Mouse (Mus musculus) bone marrow, adult 2 months (tissue): Measurements from ENCODE around the gene Rad1. TPM values are rescaled to one million over a fixed set of nuclear protein-coding genes. Genes with fewer than 3 reads are reported as not detected.

Source experiments
- H3K27ac ChIP-seq: fragments of 200-500 bp; 2 replicates; pipeline ENCODE4 v1.5.1; 2012; ENCODE audit warnings: low read depth, mild to moderate bottlenecking, control low read depth, inconsistent platforms, low read length; ENCODE audit not compliant: control insufficient read depth, poor library complexity, insufficient read depth
- H3K4me1 ChIP-seq: fragments of 200-500 bp; 2 replicates; pipeline ENCODE4 v1.6.1; 2011; ENCODE audit warnings: low read length; ENCODE audit not compliant: control insufficient read depth, insufficient read depth
- H3K4me3 ChIP-seq: fragments of 200-500 bp; replicated peaks from 2 replicates; pipeline ENCODE3; 2011; ENCODE audit warnings: mild to moderate bottlenecking, low read depth, low read length, control low read depth; ENCODE audit not compliant: control insufficient read depth
- CTCF ChIP-seq: fragments of 200-500 bp; IDR thresholded peaks from 2 replicates; pipeline ENCODE4 v1.5.1; 2011; ENCODE audit warnings: low read length, control low read depth; ENCODE audit not compliant: control insufficient read depth, insufficient read depth
- POLR2A ChIP-seq: fragments of 200-500 bp; IDR thresholded peaks from 2 replicates; pipeline ENCODE4 v1.6.1; 2011; ENCODE audit warnings: low read depth, mild to moderate bottlenecking, control low read depth, low read length, borderline replicate concordance; ENCODE audit not compliant: control insufficient read depth
- WGBS: fragments of 180-500 bp; shearing (Covaris S2); methylation state at CpG from one replicate; pipeline ENCODE4 v1.1.7; 2018; 5-methylcytosine and 5-hydroxymethylcytosine counted together
- polyA plus RNA-seq: library from polyadenylated mRNA; stranded (reverse); fragments of >200 nt; gene quantifications from 2 replicates; pipeline ENCODE4 v1.2.4, GENCODE M21; 2011; ENCODE audit warnings: low replicate concordance; ENCODE audit not compliant: missing spikeins, insufficient read depth, insufficient read length

The Rad1 gene
- polyA plus RNA-seq, 1 experiment, result 10.5 TPM

- WGBS, result 80% methylated on average over 5 of the region's 5 CpGs
- Histone ChIP-seq H3K27ac (no peak overlapping the region), H3K4me3 (no peak overlapping the region), H3K4me1 (no peaks in the 10 kb centered on the region)
- TF ChIP-seq CTCF (no peak), POLR2A (no peak)
Measured at GRCm38 (mm10) chr15:10534591-10534990, 48.8 kb downstream of the Rad1 start.

DNA sequence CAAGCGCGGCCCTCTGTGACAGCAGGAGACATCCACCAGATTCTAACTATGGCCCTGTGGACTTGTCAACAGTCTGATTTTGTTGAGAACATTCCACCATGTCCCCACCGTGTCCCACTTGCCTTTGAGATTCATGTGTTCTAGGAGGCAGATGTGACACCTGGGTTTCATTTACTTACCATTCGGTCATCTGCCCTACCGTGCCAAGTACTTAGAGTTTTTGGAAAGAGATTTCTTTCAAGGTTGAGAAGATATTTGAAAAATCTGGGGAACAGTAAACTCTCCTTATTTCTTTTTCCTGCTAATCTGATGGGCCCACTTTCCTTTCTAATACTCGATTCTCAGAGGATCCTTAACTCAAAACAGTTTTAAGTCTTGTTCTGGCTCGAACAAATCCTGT lies 50.2 kb downstream of the Rad1 start:
- Histone ChIP-seq H3K27ac (no peak overlapping the region), H3K4me3 (no peak overlapping the region), H3K4me1 (no peaks in the 10 kb centered on the region)
- WGBS, result 84% methylated on average over 7 of the region's 7 CpGs
- TF ChIP-seq POLR2A (no peak), CTCF (no peak)

GRCm38 (mm10) chr15:10540271-10541088 lies 54.7 kb downstream of the Rad1 start:
- Histone ChIP-seq H3K27ac (no peak overlapping the region), H3K4me3 (no peak overlapping the region), H3K4me1 (no peaks in the 10 kb centered on the region)
- TF ChIP-seq POLR2A, result no peak
- TF ChIP-seq CTCF, result no peak
- WGBS, result 79% methylated on average over 16 of the region's 16 CpGs

Other genes with a start within 250 kb of the Rad1 start
- not detected in 2 replicates for gene Gm21973, start 160.6 kb upstream of the Rad1 start, polyA plus RNA-seq
- 0.59 TPM in 1 of 2 replicates, not detected in the other for gene Agxt2, start 127.5 kb upstream of the Rad1 start, polyA plus RNA-seq
- 20.1 and 21.6 TPM in 2 replicates for gene Dnajc21, start 15.5 kb upstream of the Rad1 start, polyA plus RNA-seq
- gene Brix1, start 71 bp upstream of the Rad1 start, polyA plus RNA-seq, result 15.1 and 45.1 TPM in 2 replicates
- not detected in 2 replicates for gene Ttc23l, start 72.7 kb downstream of the Rad1 start, polyA plus RNA-seq
- 5.2 and 11.1 TPM in 2 replicates for gene Rai14, start 228.6 kb downstream of the Rad1 start, polyA plus RNA-seq